Mouse (Mus musculus): ENCODE results near the gene 1700010I14Rik.

GRCm38 (mm10) chr17:8988119-8988807, at the start of gene 1700010I14Rik:
- TF ChIP-seq CTCF (IDR thresholded peaks at IDR 0.05; ENCODE audit: borderline replicate concordance, insufficient read depth, low read length): no peak
- peak; percentile 35; the same call in 1 of the 2 replicates for TF ChIP-seq POLR2A (IDR thresholded peaks at IDR 0.05; ENCODE audit: low read depth, low read length)

Data from embryonic fibroblast, embryonic 13.5 days (primary cell).